Mouse (Mus musculus) lung, postnatal 0 days (tissue): ENCODE data around the gene Nrxn3.

ENCODE experiments used
- CTCF ChIP-seq: IDR thresholded peaks from 2 replicates; pipeline ENCODE4 v1.5.1; 2016; ENCODE audit warnings: antibody characterized with exemption, mild to moderate bottlenecking
- EP300 ChIP-seq: IDR thresholded peaks from 2 replicates; pipeline ENCODE4 v1.6.1; 2016; ENCODE audit warnings: antibody characterized with exemption, mild to moderate bottlenecking, control low read depth

DNA sequence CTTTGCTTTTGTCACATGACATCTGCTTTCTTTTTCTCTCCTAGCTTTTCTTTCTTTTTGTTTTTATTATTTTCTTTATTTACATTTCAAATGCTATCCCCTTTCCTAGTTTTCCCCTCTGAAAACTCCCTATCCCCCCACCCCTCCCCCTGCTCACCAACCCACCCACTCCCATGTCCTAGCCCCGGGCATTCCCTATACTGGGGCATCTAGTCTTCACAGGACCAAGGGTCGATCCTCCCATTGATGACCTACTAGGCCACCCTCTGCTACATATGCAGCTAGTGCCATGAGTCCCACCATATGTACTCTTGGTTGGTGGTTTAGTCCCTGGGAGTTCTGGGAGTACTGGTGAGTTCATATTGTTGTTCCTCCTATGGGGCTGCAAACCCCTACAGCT lies 655.0 kb downstream of the Nrxn3 start:
- TF ChIP-seq EP300, result no peak
- no peak for TF ChIP-seq CTCF
